Mouse (Mus musculus): ENCODE measurements around the gene Rgl2.

GRCm38 (mm10) chr17:33955555-33956214, 26.3 kb downstream of the Rgl2 start, which contains the start of the genes Vps52 and Rps18:
- peak; percentile 97 for TF ChIP-seq POLR2A (IDR thresholded peaks at IDR 0.05; ENCODE audit: low read depth, low read length)
- TF ChIP-seq CTCF (IDR thresholded peaks at IDR 0.05; ENCODE audit: borderline replicate concordance, insufficient read depth, low read length), result no peak
